Mouse (Mus musculus) mouse trophoblast stem cell (cell line): ENCODE results near the gene Bbs10.

Source experiments
- in situ Hi-C, 2 experiments: fragments of 300-500 bp; cut with MseI, MboI; formaldehyde crosslinking; loops; 2 replicates in 1 of 2; 3 replicates in 1 of 2; pipeline ENCODE4 v1.15.1; 2025

The Bbs10 gene

GRCm38 (mm10) chr10:111318805-111319500 lies 20.5 kb downstream of the Bbs10 start:
- in situ Hi-C loops, result loop anchor here in 1 of 2 experiments (25.0 kb wide), 1 partner anchor 643 kb away; the partner anchor contains the start of gene Krr1

- in situ Hi-C loops, result loop anchor here in 1 of 2 experiments (25.0 kb wide), 1 partner anchor 642 kb away; the partner anchor contains the start of gene Krr1
Observed at GRCm38 (mm10) chr10:111320579-111320978, 22.1 kb downstream of the Bbs10 start.

- in situ Hi-C loops, result no loop called here
Observed at GRCm38 (mm10) chr10:111327957-111328356, 29.5 kb downstream of the Bbs10 start.

- in situ Hi-C loops, result no loop called here
Observed at GRCm38 (mm10) chr10:111329326-111329725, 30.8 kb downstream of the Bbs10 start.

GRCm38 (mm10) chr10:111334902-111335301 lies 36.4 kb downstream of the Bbs10 start:
- in situ Hi-C loops, result no loop called here

- in situ Hi-C loops, result no loop called here
Observed at GRCm38 (mm10) chr10:111335517-111336352, 37.3 kb downstream of the Bbs10 start.

- in situ Hi-C loops, result no loop called here
Observed at GRCm38 (mm10) chr10:111336353-111336713, 37.9 kb downstream of the Bbs10 start.

- in situ Hi-C loops, result no loop called here
Observed at GRCm38 (mm10) chr10:111339296-111339695, 40.8 kb downstream of the Bbs10 start.

- in situ Hi-C loops, result no loop called here
Observed at GRCm38 (mm10) chr10:111341761-111342160, 43.3 kb downstream of the Bbs10 start.

- in situ Hi-C loops, result no loop called here
Observed at GRCm38 (mm10) chr10:111343555-111343954, 45.1 kb downstream of the Bbs10 start.

GRCm38 (mm10) chr10:111348263-111348662 lies 49.8 kb downstream of the Bbs10 start:
- in situ Hi-C loops, result no loop called here
